Mouse (Mus musculus) limb, embryonic 12.5 days (tissue): ENCODE measurements at regions not wholly inside any gene's neighbourhood (a gene's known extent, or its start where the extent isn't known, plus 50 kb on each side); places are given as distances from the start of the nearest gene placed in this dataset.

ENCODE experiments used
- ATAC-seq: fragments of 200-750 bp; cut with Nextera tagmentation; 2 replicates; pipeline ENCODE4 v1.8.0; 2017; ENCODE audit warnings: low read depth, moderate TSS enrichment; ENCODE audit not compliant: insufficient number of reproducible peaks, insufficient read depth, low FRiP score, low TSS enrichment
- H3K27ac ChIP-seq: fragments of 300-500 bp; sonication (generic); 2 replicates; pipeline ENCODE4 v1.5.1; 2016; ENCODE audit warnings: mild to moderate bottlenecking, moderate library complexity
- H3K27me3 ChIP-seq: fragments of 300-500 bp; sonication (generic); 2 replicates; pipeline ENCODE4 v1.6.1; 2016; ENCODE audit warnings: mild to moderate bottlenecking, moderate library complexity
- H3K36me3 ChIP-seq: fragments of 300-500 bp; sonication (generic); 2 replicates; pipeline ENCODE4 v1.6.1; 2016; ENCODE audit warnings: mild to moderate bottlenecking, moderate library complexity
- H3K4me1 ChIP-seq: fragments of 300-500 bp; sonication (generic); replicated peaks from 2 replicates; pipeline ENCODE4 v1.6.1; 2016
- H3K4me2 ChIP-seq: fragments of 300-500 bp; sonication (generic); 2 replicates; pipeline ENCODE4 v1.6.1; 2016; ENCODE audit warnings: mild to moderate bottlenecking, moderate library complexity
- H3K4me3 ChIP-seq: fragments of 300-500 bp; sonication (generic); replicated peaks from 2 replicates; pipeline ENCODE4 v1.5.1; 2016; ENCODE audit warnings: mild to moderate bottlenecking
- H3K9ac ChIP-seq: fragments of 300-500 bp; sonication (generic); replicated peaks from 2 replicates; pipeline ENCODE4 v1.6.1; 2016; ENCODE audit warnings: mild to moderate bottlenecking, moderate library complexity
- H3K9me3 ChIP-seq: fragments of 300-500 bp; sonication (generic); 2 replicates; pipeline ENCODE4 v1.6.1; 2016; ENCODE audit warnings: mild to moderate bottlenecking, moderate library complexity
- WGBS: fragments of 180-500 bp; shearing (Covaris S2); methylation state at CpG from one replicate; pipeline ENCODE4 v1.1.7; 2016; 5-methylcytosine and 5-hydroxymethylcytosine counted together

- H3K4me3 ChIP-seq, result no peak overlapping the region
- WGBS, result 88% methylated on average over 4 of the region's 4 CpGs
- ATAC-seq, result no peak
- H3K36me3 ChIP-seq, result no peaks in the 10 kb centered on the region
- no peaks in the 10 kb centered on the region for H3K4me1 ChIP-seq
- H3K4me2 ChIP-seq, result no peak overlapping the region
- H3K27ac ChIP-seq, result no peak overlapping the region
- H3K27me3 ChIP-seq, result no peaks in the 10 kb centered on the region
- no peaks in the 10 kb centered on the region for H3K9me3 ChIP-seq
- H3K9ac ChIP-seq, result no peak overlapping the region
Measured at GRCm38 (mm10) chr17:88116321-88116720, 51.2 kb upstream of the Fbxo11 start.

GRCm38 (mm10) chr17:88118714-88119113, 53.6 kb upstream of the Fbxo11 start:
- no peak overlapping the region for H3K27ac ChIP-seq
- no peak overlapping the region for H3K4me3 ChIP-seq
- H3K9ac ChIP-seq, result no peak overlapping the region
- WGBS, result 89% methylated on average over 4 of the region's 4 CpGs
- no peaks in the 10 kb centered on the region for H3K36me3 ChIP-seq
- H3K4me2 ChIP-seq, result no peak overlapping the region
- no peaks in the 10 kb centered on the region for H3K4me1 ChIP-seq
- ATAC-seq, result no peak
- no peaks in the 10 kb centered on the region for H3K27me3 ChIP-seq
- H3K9me3 ChIP-seq, result no peaks in the 10 kb centered on the region

- H3K9ac ChIP-seq, result no peak overlapping the region
- no peak overlapping the region for H3K27ac ChIP-seq
- no peak for ATAC-seq
- H3K27me3 ChIP-seq, result no peaks in the 10 kb centered on the region
- H3K36me3 ChIP-seq, result no peaks in the 10 kb centered on the region
- no peak overlapping the region for H3K4me2 ChIP-seq
- WGBS, result 87% methylated on average over 3 of the region's 3 CpGs
- no peak overlapping the region for H3K4me3 ChIP-seq
- H3K4me1 ChIP-seq, result no peaks in the 10 kb centered on the region
- no peaks in the 10 kb centered on the region for H3K9me3 ChIP-seq
Measured at GRCm38 (mm10) chr17:88123711-88124110, 58.6 kb upstream of the Fbxo11 start.

GRCm38 (mm10) chr17:88127126-88127525, 62.0 kb upstream of the Fbxo11 start:
- Histone ChIP-seq H3K9ac (no peak overlapping the region), H3K27ac (no peak overlapping the region), H3K36me3 (no peaks in the 10 kb centered on the region), H3K4me2 (no peak overlapping the region), H3K9me3 (no peaks in the 10 kb centered on the region), H3K4me1 (no peaks in the 10 kb centered on the region), H3K4me3 (no peak overlapping the region), H3K27me3 (no peaks in the 10 kb centered on the region)
- WGBS, result 82% methylated on average over 2 of the region's 2 CpGs
- no peak for ATAC-seq

GRCm38 (mm10) chr17:88131297-88131696, 66.2 kb upstream of the Fbxo11 start:
- H3K9ac ChIP-seq, result no peak overlapping the region
- ATAC-seq, result no peak
- WGBS, result 72% methylated on average over 4 of the region's 4 CpGs
- H3K4me2 ChIP-seq, result no peak overlapping the region
- no peaks in the 10 kb centered on the region for H3K9me3 ChIP-seq
- H3K27ac ChIP-seq, result no peak overlapping the region
- no peaks in the 10 kb centered on the region for H3K27me3 ChIP-seq
- H3K36me3 ChIP-seq, result no peaks in the 10 kb centered on the region
- H3K4me3 ChIP-seq, result no peak overlapping the region
- no peaks in the 10 kb centered on the region for H3K4me1 ChIP-seq

- Histone ChIP-seq H3K4me3 (no peak overlapping the region), H3K9me3 (no peaks in the 10 kb centered on the region), H3K27ac (no peak overlapping the region), H3K36me3 (no peaks in the 10 kb centered on the region), H3K9ac (no peak overlapping the region), H3K27me3 (no peaks in the 10 kb centered on the region), H3K4me1 (no peaks in the 10 kb centered on the region), H3K4me2 (no peak overlapping the region)
- WGBS, result 84% methylated on average over 5 of the region's 5 CpGs
- no peak for ATAC-seq
Measured at GRCm38 (mm10) chr17:88131980-88132379, 66.9 kb upstream of the Fbxo11 start.

- Histone ChIP-seq H3K4me2 (no peak overlapping the region), H3K9me3 (no peaks in the 10 kb centered on the region), H3K4me1 (no peaks in the 10 kb centered on the region), H3K9ac (no peak overlapping the region), H3K36me3 (no peaks in the 10 kb centered on the region), H3K27ac (no peak overlapping the region), H3K27me3 (no peaks in the 10 kb centered on the region), H3K4me3 (no peak overlapping the region)
- no peak for ATAC-seq
- 69% methylated on average over 23 of the region's 23 CpGs for WGBS
Measured at GRCm38 (mm10) chr17:88132601-88133346, 67.7 kb upstream of the Fbxo11 start.

GRCm38 (mm10) chr17:88134546-88134945, 69.5 kb upstream of the Fbxo11 start:
- H3K36me3 ChIP-seq, result no peaks in the 10 kb centered on the region
- H3K4me2 ChIP-seq, result no peak overlapping the region
- no peak for ATAC-seq
- no peaks in the 10 kb centered on the region for H3K9me3 ChIP-seq
- WGBS, result 89% methylated on average over 2 of the region's 2 CpGs
- no peak overlapping the region for H3K4me3 ChIP-seq
- H3K9ac ChIP-seq, result no peak overlapping the region
- no peak overlapping the region for H3K27ac ChIP-seq
- H3K27me3 ChIP-seq, result no peaks in the 10 kb centered on the region
- no peaks in the 10 kb centered on the region for H3K4me1 ChIP-seq

GRCm38 (mm10) chr17:88141538-88141937, 76.4 kb upstream of the Fbxo11 start:
- Histone ChIP-seq H3K9ac (no peak overlapping the region), H3K4me1 (no peaks in the 10 kb centered on the region), H3K36me3 (no peaks in the 10 kb centered on the region), H3K27ac (no peak overlapping the region), H3K9me3 (no peaks in the 10 kb centered on the region), H3K4me2 (peak overlapping the region; percentile 36), H3K27me3 (no peaks in the 10 kb centered on the region), H3K4me3 (0 out of 2 replicates have a peak overlapping the region, but pooled peaks have one; percentile 6)
- 29% methylated on average over 12 of the region's 12 CpGs for WGBS
- no peak for ATAC-seq

- H3K27ac ChIP-seq, result no peak overlapping the region
- ATAC-seq, result no peak
Measured at GRCm38 (mm10) chr17:88142003-88142402, 76.9 kb upstream of the Fbxo11 start.

GRCm38 (mm10) chr17:88142809-88143208, 77.7 kb upstream of the Fbxo11 start:
- no peaks in the 10 kb centered on the region for H3K27me3 ChIP-seq
- 74% methylated on average over 3 of the region's 3 CpGs for WGBS
- no peaks in the 10 kb centered on the region for H3K9me3 ChIP-seq
- no peak overlapping the region for H3K27ac ChIP-seq
- no peak overlapping the region for H3K9ac ChIP-seq
- no peak for ATAC-seq
- H3K4me1 ChIP-seq, result no peaks in the 10 kb centered on the region
- no peaks in the 10 kb centered on the region for H3K36me3 ChIP-seq
- no peak overlapping the region for H3K4me2 ChIP-seq
- no peak overlapping the region for H3K4me3 ChIP-seq

More at GRCm38 (mm10) chr17:88142003-88142402, 76.9 kb upstream of the Fbxo11 start:
- no peak overlapping the region for H3K9ac ChIP-seq
- H3K36me3 ChIP-seq, result no peaks in the 10 kb centered on the region
- peak overlapping the region; percentile 36 for H3K4me2 ChIP-seq
- WGBS, result 30% methylated on average over 8 of the region's 8 CpGs
- H3K27me3 ChIP-seq, result no peaks in the 10 kb centered on the region
- 0 out of 2 replicates have a peak overlapping the region, but pooled peaks have one; percentile 6 for H3K4me3 ChIP-seq
- H3K4me1 ChIP-seq, result no peaks in the 10 kb centered on the region
- no peaks in the 10 kb centered on the region for H3K9me3 ChIP-seq

- no peaks in the 10 kb centered on the region for H3K36me3 ChIP-seq
- no peak overlapping the region for H3K9ac ChIP-seq
- H3K9me3 ChIP-seq, result no peaks in the 10 kb centered on the region
- no peak overlapping the region for H3K27ac ChIP-seq
- H3K4me2 ChIP-seq, result no peak overlapping the region
- 86% methylated on average over 3 of the region's 3 CpGs for WGBS
- no peak for ATAC-seq
- no peaks in the 10 kb centered on the region for H3K4me1 ChIP-seq
- H3K4me3 ChIP-seq, result no peak overlapping the region
- H3K27me3 ChIP-seq, result no peaks in the 10 kb centered on the region
Measured at GRCm38 (mm10) chr17:88143378-88143943, 78.4 kb upstream of the Fbxo11 start.
